Mouse (Mus musculus) gastrocnemius, adult 8-10 months (tissue): ENCODE measurements around the gene Smim7. TPM values are rescaled to one million over a fixed set of nuclear protein-coding genes. Genes with fewer than 3 reads are reported as not detected.

ENCODE experiments used
- DNase-seq, 2 experiments: peaks; one replicate each; pipeline ENCODE4 v3.0.0; 2022; ENCODE audit warnings: low spot score in 2 of 2
- microRNA-seq: library from miRNA; unstranded; fragments of <30 nt; microRNA quantifications from one replicate; pipeline ENCODE4 v1.2.0, GENCODE M21; 2022
- total RNA-seq, 4 experiments: library from RNA; stranded (reverse); gene quantifications; 2 replicates each; pipeline ENCODE4 v1.2.4; 2022

Gene Smim7
- total RNA-seq, 4 experiments from 2014 or later = 69.1 to 77.1 (median 75.1) TPM

DNA sequence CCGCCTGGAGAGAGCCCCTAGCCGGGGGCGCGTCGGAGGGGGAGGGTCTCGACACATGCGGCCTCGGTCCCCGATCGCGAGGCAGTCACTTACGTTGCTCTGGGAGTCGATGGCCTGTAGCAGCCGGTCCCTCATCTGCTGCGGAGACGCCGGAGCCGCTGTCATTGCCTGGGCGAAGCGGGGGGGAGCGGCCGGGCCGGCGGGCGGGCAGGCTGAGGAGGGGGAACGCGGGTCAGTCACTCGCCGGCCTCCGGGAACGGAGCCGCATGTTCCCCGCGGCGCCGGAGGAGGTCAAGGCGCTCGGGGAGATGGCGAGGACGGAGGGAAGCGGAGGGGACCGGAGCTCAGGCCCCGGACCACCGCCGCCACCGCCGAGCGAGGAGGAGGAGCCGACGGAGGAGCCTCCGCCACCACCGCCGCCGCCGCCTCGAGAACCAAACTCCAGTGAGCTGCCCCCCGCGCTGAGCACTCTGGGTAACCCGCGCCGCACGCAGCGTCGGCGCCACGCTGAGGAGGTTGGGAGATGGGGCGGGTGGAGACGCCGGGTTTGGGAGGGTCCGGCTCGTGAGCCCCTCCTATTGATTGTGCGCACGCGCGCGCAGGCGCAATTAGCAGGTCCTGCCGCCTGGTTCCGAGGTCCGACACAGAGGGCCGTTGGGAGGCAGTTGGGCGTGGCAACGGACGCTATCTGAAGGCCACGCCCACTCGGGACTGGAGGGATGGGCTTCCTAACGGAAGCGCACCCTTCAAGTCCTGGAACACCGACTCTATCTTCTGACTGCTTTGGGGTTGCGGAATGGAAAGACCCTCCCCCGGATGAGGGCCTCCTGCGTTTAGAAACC lies 22.9 kb downstream of the Smim7 start, which contains the start of gene Med26:
Med26 (minus strand) TSS at position 469 of the 842 bp plus-strand sequence.
- peak; percentile 95 to 98 for DNase-seq

DNA sequence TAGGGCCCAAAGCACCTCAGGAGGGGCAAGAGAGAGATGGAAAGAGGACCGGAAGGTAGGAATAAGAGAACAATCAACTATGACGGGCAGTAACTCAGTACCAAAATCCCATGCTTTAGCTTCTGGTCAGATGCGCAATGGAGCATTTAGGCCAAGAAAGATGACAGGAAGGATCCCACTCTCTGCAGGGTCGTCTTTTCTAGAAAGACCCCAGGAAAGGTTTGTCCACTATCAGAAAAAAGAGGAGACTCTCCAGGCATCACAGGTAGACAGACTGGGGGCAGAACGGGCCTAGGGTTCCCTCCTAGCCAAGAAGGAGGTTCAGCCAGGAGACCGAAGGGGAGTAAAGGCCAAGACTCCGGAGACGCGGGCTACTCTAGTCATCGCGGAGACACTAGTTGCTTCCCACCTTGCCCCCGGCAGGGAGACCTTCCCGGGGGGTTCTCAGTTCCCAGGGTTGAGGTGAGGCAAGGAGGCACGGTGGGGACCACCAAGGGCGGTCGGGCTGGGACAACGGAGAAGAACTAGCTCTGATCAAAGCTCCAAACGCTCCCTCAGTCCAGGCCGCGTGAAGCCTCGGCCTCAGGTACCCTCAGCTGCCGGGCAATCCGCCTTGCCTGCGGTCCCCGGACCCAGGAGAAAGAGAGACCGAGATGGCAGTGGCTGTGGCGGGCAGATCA lies 23.6 kb downstream of the Smim7 start:
- peak in 1 of 2 experiments; percentile 13 for DNase-seq

DNA sequence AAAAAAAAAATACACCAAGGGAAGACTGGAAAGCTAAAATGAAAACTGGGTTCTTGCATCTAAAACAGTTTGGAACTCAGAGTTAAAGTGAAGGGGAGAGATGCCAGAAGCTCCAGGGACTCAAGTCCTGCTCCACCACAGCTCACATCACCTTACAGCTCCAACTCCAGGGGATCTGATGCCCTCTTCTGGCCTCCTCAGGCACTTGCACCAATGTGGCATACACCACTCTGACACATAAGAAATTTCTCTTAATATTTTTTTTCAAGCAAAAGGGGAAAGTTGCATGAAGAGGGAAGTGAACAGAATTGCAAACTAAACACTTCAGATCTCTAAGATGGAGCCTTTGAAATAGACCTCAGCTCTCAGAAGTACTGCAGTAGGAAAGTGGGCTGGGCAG lies 31.7 kb downstream of the Smim7 start:
- DNase-seq = no peak

DNA sequence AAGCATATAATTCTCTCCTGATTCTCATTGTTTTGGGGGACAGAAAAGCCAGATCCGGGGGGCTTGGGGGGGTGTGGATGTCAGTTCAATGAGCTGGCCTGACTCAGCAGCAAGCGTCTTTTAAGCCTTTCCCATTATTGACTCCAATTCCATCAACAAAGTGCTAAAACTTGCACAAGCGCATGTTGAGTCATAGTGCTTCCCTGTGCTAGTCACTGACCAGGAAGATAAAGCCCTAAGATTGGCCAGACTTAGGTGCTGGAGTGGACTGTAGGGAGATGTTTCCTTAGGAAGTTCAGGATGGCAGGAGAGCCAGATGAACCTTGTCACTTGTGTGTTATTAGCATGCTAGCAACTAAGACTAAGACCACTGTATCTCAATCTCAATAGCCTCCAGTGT lies 36.0 kb downstream of the Smim7 start:
- no peak for DNase-seq

DNA sequence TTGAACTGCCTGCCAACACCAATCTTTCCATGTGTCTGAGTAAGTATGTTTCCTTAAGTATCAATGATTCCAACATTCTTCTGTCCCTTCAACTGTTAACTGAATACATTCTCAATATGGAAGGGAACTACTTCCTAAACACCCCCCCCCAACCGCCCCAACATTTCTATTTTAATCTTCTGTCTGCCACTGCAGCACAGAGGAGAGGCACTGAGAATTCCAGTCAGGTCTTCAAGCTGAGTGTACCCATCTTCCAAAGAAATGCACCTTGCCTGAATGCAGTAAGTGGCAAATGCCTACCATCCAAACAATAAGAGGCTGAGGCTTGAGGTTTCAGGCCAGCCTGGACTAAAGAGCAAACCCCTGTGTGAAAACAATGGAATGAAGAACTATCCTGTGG lies 38.8 kb downstream of the Smim7 start:
- DNase-seq = no peak

DNA sequence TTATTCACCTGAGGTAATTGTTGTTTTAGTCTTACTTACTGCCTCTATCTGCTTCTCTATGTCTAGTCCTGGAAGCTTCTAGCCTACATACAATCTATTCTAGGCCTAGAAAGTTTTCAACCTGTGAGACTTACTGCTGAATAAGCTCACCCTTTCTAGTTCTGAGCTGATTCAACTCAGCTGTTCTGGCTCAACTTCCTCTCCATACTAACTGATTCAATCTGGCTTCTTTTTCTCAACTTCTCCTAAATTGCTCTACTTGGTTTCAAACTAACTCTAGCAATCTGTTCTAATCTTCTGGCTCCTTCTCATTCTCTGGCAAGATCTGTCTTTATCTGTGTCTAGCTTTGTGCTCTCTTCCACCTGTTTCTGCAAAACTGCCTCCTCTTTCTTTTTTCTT lies 49.0 kb downstream of the Smim7 start:
- no peak for DNase-seq

DNA sequence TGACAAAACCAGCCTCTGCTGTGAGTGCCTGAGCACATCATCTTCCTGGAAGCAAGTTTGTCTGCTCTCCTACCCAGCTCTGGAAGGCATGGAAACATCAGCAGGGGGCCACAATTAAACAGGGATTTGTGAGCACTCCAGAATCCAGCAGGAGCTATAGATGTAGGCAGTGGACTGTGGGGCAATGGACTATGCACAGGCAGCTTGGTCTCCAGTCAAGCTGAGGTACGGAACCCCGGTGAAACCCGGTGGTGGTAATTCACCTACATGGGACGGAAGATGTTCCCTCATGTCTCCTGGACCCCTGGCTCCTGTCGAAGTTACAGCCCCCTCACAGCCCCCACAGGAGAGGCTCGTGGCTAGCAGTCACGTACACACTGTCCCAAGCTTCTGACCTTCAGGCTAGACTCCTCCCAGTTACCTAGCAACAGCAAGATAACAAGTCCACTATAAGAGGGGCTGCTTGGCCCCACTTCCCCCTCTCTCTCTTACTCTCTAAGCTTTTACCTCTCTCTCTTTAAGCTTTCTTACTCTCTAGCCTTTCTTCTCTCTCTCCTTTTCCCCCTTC lies 53.4 kb downstream of the Smim7 start:
- no peak for DNase-seq

Small RNAs within 50 kb of the gene (microRNA-seq; reads per million reads assigned to microRNA genes)
- not detected for gene Gm28019

Other genes with a start within 250 kb of the Smim7 start
- gene Eps15l1, start 149.6 kb downstream of the Smim7 start, total RNA-seq = 10 to 100 TPM; 16.3 to 22.2 (median 20.9) TPM
- 1 to 10 TPM; 3.7 to 4.5 (median 4.2) TPM for gene Calr3, start 127.2 kb downstream of the Smim7 start, total RNA-seq
- gene 1700030K09Rik, start 127.2 kb downstream of the Smim7 start, total RNA-seq = 1 to 10 TPM; 3.0 to 5.2 (median 3.6) TPM
- gene Cherp, start 95.9 kb downstream of the Smim7 start, total RNA-seq = 10 to 100 TPM; 23.3 to 28.2 (median 25.7) TPM
- 10 to 100 TPM; 51.0 to 59.0 (median 54.8) TPM for gene Slc35e1, start 78.5 kb downstream of the Smim7 start, total RNA-seq
- gene Med26, start 22.8 kb downstream of the Smim7 start, total RNA-seq = 1 to 10 TPM; 6.5 to 8.3 (median 7.7) TPM
- gene Tmem38a, start 967 bp upstream of the Smim7 start, total RNA-seq = 1,000 to 10,000 TPM; 1,273 to 1,305 (median 1,290) TPM
- gene Nwd1, start 75.6 kb upstream of the Smim7 start, total RNA-seq = 1 to 10 TPM in 1 of 4 experiments, under 1 TPM in 3; 0.75 to 1.1 (median 0.82) TPM
- 10 to 100 TPM; 31.2 to 39.4 (median 33.8) TPM for gene Sin3b, start 152.2 kb upstream of the Smim7 start, total RNA-seq
- 1 to 10 TPM; 1.1 to 2.0 (median 1.6) TPM for gene F2rl3, start 190.8 kb upstream of the Smim7 start, total RNA-seq